Comparison of ENCODE assay signal across 24 mouse cellular contexts in genomic region chr2:59425876-59426275, GRCm38 (mm10). TPM values are rescaled to one million over a fixed set of nuclear protein-coding genes. Genes with fewer than 3 reads are reported as not detected.
"Had no signal": no experiment of that assay in that cellular context is flagged by ENCODE, and none has a peak within 500 bp of the region (broad histone marks: within the 10 kb centered on the region; RNA-seq: fewer than 3 reads in every experiment).

No protein-coding gene starts in this region.

- H3K9ac ChIP-seq: limb, embryonic 13.5 days; liver, embryonic 12.5 days; liver, embryonic 15.5 days; midbrain, embryonic 13.5 days; neural tube, embryonic 12.5 days; neural tube, embryonic 15.5 days; stomach, embryonic 15.5 days had no signal

- DNase-seq: kidney, adult 9 months; kidney, postnatal 25 days; layer of hippocampus, adult 9-11 months; liver; lung, adult 2 months; right cerebral cortex, adult 18-20 months; right cerebral cortex, postnatal 14 days; spleen, adult 18-20 months; thymus, postnatal 25 days had no signal

- H3K27ac ChIP-seq: kidney, postnatal 0 days; layer of hippocampus, adult 2 months; limb, embryonic 10.5 days; limb, embryonic 13.5 days; liver, embryonic 12.5 days; liver, embryonic 15.5 days; macrophage; midbrain, embryonic 10.5 days; midbrain, embryonic 13.5 days; neural tube, embryonic 12.5 days; neural tube, embryonic 15.5 days; stomach, embryonic 15.5 days had no signal

- H3K9me3 ChIP-seq: limb, embryonic 10.5 days; limb, embryonic 13.5 days; liver, embryonic 12.5 days; liver, embryonic 15.5 days; midbrain, embryonic 10.5 days; midbrain, embryonic 13.5 days; neural tube, embryonic 12.5 days; neural tube, embryonic 15.5 days; stomach, embryonic 15.5 days had no signal

- ATAC-seq: liver, embryonic 12.5 days; midbrain, embryonic 16.5 days had no signal

- H3K4me3 ChIP-seq: layer of hippocampus, adult 2 months; limb, embryonic 10.5 days; limb, embryonic 13.5 days; liver, embryonic 12.5 days; liver, embryonic 15.5 days; megakaryocyte, embryonic 14.5 days; midbrain, embryonic 10.5 days; midbrain, embryonic 13.5 days; neural tube, embryonic 12.5 days; neural tube, embryonic 15.5 days; stomach, embryonic 15.5 days had no signal

- H3K4me2 ChIP-seq: limb, embryonic 13.5 days; liver, embryonic 12.5 days; liver, embryonic 15.5 days; midbrain, embryonic 13.5 days; neural tube, embryonic 12.5 days; neural tube, embryonic 15.5 days; stomach, embryonic 15.5 days had no signal

- H3K4me1 ChIP-seq: liver, embryonic 12.5 days; liver, embryonic 15.5 days; megakaryocyte, embryonic 14.5 days; midbrain, embryonic 13.5 days; neural tube, embryonic 12.5 days; neural tube, embryonic 15.5 days had no signal

- H3K27me3 ChIP-seq: limb, embryonic 13.5 days; liver, embryonic 12.5 days; liver, embryonic 15.5 days; midbrain, embryonic 13.5 days; neural tube, embryonic 12.5 days; neural tube, embryonic 15.5 days; stomach, embryonic 15.5 days had no signal

- H3K36me3 ChIP-seq: limb, embryonic 10.5 days; limb, embryonic 13.5 days; liver, embryonic 12.5 days; liver, embryonic 15.5 days; midbrain, embryonic 10.5 days; midbrain, embryonic 13.5 days; neural tube, embryonic 12.5 days; neural tube, embryonic 15.5 days; stomach, embryonic 15.5 days had no signal

RNA-seq across cellular contexts. Expression of gene Dapl1, which starts 58.6 kb away (rescaled TPM):
- total RNA-seq: layer of hippocampus, adult 2 months; layer of hippocampus, postnatal 25 days had no signal
- polyA plus RNA-seq: liver, embryonic 12.5 days; liver, embryonic 15.5 days; macrophage; neural tube, embryonic 12.5 days had no signal
